Mouse (Mus musculus) limb, embryonic 13.5 days (tissue): ENCODE results near the gene Kdm2a. TPM values are rescaled to one million over a fixed set of nuclear protein-coding genes. Genes with fewer than 3 reads are reported as not detected.

Experiments
- ATAC-seq: fragments of 200-750 bp; cut with Nextera tagmentation; 2 replicates; pipeline ENCODE4 v1.8.0; 2017; ENCODE audit warnings: low read depth, moderate number of reproducible peaks, moderate TSS enrichment; ENCODE audit not compliant: low FRiP score
- H3K27ac ChIP-seq: fragments of 300-500 bp; sonication (generic); 2 replicates; pipeline ENCODE4 v1.5.1; 2015; ENCODE audit warnings: inconsistent platforms, mild to moderate bottlenecking, moderate library complexity
- H3K27me3 ChIP-seq: fragments of 300-500 bp; sonication (generic); 2 replicates; pipeline ENCODE4 v1.6.1; 2015; ENCODE audit warnings: mild to moderate bottlenecking, inconsistent platforms
- H3K36me3 ChIP-seq: fragments of 300-500 bp; sonication (generic); 2 replicates; pipeline ENCODE4 v1.6.1; 2015; ENCODE audit warnings: inconsistent platforms, mild to moderate bottlenecking, moderate library complexity
- H3K4me1 ChIP-seq: fragments of 300-500 bp; sonication (generic); 2 replicates; pipeline ENCODE4 v1.6.1; 2015; ENCODE audit warnings: inconsistent platforms
- H3K4me2 ChIP-seq: fragments of 300-500 bp; sonication (generic); replicated peaks from 2 replicates; pipeline ENCODE4 v1.6.1; 2015; ENCODE audit warnings: inconsistent platforms, mild to moderate bottlenecking, moderate library complexity
- H3K4me3 ChIP-seq: fragments of 300-500 bp; sonication (generic); 2 replicates; pipeline ENCODE4 v1.5.1; 2015; ENCODE audit warnings: moderate library complexity, mild to moderate bottlenecking, inconsistent platforms
- H3K9ac ChIP-seq: fragments of 300-500 bp; sonication (generic); 2 replicates; pipeline ENCODE4 v1.6.1; 2015; ENCODE audit warnings: mild to moderate bottlenecking, inconsistent platforms
- H3K9me3 ChIP-seq: fragments of 300-500 bp; sonication (generic); 2 replicates; pipeline ENCODE4 v1.6.1; 2016; ENCODE audit warnings: inconsistent platforms
- WGBS: fragments of 180-500 bp; shearing (Covaris S2); methylation state at CpG from one replicate; pipeline ENCODE4 v1.1.7; 2015; 5-methylcytosine and 5-hydroxymethylcytosine counted together
- polyA plus RNA-seq: library from polyadenylated mRNA; unstranded; fragments of >200 nt; fragmentation: Nextera tagmentation; extraction: Ambion mirVana; gene quantifications from 2 replicates; pipeline ENCODE4 v1.2.1, GENCODE M21; 2015

Gene Kdm2a
- polyA plus RNA-seq, 1 experiment from 2014 or later = 53.9 TPM

DNA sequence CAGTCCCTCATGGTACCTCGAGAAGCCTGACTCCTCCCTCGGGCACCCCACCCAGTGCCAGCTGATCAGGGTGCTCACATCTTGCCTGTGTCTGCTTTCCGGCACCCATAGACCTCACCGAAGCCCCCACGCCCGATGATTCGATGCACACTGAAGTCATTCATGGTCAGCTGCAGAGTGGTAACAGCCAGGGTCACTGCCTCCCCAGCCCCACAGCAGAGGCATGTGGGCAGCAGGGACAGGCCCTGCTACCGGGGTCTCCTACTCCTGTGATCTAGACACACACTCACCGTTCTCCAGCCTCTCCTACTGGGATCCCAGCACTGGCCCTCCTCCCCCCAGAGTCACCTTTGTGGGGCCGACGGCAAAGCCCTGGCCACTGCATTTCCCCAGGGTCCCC lies 106.9 kb downstream of the Kdm2a start:
- ATAC-seq = no peak
- H3K36me3 ChIP-seq = peaks cover 94% of the 10 kb centered on the region
- no peak overlapping the region for H3K27ac ChIP-seq
- H3K9me3 ChIP-seq = no peaks in the 10 kb centered on the region
- WGBS = 92% methylated on average over 11 of the region's 11 CpGs
- H3K27me3 ChIP-seq = no peaks in the 10 kb centered on the region
- H3K9ac ChIP-seq = no peak overlapping the region
- H3K4me2 ChIP-seq = no peak overlapping the region
- H3K4me3 ChIP-seq = no peak overlapping the region
- 0 out of 2 replicates have a peak, but pooled peaks cover 8% of the 10 kb centered on the region for H3K4me1 ChIP-seq

DNA sequence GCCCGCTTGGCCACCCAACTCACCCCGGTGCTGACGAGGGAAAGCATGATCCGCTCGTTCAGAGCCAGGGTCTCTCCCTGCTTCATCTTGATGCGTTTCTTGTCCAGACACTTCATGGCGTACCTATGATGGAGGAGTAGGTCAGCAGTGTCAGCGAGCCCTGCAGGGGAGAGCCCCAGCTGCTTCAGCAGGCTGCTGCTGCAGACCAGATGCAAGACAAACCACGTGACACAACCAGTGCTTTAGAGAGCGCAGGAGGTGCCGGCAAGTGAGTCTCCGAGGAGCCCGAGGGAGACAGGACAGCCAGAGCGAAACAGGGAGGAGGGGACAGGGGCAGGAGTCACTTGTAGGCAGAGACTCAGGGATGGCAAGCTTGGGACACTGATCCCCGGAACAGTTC lies 107.3 kb downstream of the Kdm2a start:
- 81% methylated on average over 15 of the region's 15 CpGs for WGBS
- Histone ChIP-seq H3K4me1 (0 out of 2 replicates have a peak, but pooled peaks cover 8% of the 10 kb centered on the region), H3K27ac (no peak overlapping the region), H3K27me3 (no peaks in the 10 kb centered on the region), H3K9me3 (no peaks in the 10 kb centered on the region), H3K4me2 (no peak overlapping the region), H3K4me3 (no peak overlapping the region), H3K36me3 (peaks cover 96% of the 10 kb centered on the region), H3K9ac (no peak overlapping the region)
- ATAC-seq = no peak

DNA sequence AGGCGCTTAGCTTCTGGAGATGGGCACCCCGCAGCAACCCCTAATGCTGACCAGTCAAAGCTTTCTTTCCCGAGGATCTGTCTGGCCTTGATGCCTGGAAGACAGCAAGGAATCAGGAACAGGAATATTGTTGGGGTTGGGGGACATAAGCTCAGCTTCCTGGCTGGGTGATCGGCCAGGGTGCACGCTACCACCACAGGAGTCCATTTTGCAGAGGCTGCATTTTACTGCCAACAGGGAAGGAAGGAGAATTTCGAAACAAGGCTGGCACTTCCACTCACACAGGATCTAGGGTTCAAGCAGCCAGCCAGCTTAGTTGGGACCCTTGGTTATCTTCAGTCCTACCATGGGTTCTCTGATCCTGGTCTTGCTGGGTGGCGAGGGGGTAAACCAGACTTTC lies 114.4 kb downstream of the Kdm2a start:
- peak overlapping the region; percentile 66 for H3K4me3 ChIP-seq
- H3K36me3 ChIP-seq = peaks cover 54% of the 10 kb centered on the region
- no peak overlapping the region; the same call in 1 of the 2 replicates for H3K27ac ChIP-seq
- peaks cover 4% of the 10 kb centered on the region; the same call in 1 of the 2 replicates for H3K9me3 ChIP-seq
- H3K4me1 ChIP-seq = peaks cover 20% of the 10 kb centered on the region
- H3K4me2 ChIP-seq = peak overlapping the region; percentile 85
- no peak for ATAC-seq
- 47% methylated on average over 7 of the region's 7 CpGs for WGBS
- H3K27me3 ChIP-seq = no peaks in the 10 kb centered on the region
- no peak overlapping the region for H3K9ac ChIP-seq

DNA sequence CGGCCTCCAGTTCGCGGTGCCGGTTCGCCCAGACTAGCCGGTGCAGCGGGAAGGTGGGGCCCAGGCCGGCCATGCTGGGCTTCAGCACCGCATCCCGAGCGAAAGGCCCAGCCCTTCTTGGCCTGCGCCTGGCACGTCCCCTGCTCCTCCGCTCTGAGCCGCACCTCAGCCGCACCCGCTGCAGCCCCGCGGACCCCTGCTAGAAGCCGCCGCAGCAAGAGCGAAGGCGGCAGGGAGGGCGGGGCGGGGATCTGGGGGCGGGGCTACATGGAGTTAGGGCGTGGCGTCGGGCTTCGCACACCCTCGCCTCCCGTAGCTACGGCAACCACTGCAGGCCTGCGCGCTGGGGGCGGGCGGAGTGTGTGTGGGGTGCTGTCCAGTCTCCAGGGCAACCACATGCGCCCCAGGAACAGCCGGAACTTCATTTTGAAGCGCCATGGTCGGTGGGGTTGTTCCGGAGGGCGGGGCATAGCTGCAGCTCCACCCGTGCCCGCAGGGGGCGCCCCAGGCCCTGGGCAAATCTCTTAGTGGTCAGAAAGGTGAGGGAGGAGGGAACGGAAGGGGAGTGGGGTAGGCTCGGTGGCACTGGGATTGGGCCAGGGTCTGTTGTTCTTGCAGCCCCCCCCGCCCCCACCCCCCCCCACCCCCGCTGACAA lies 115.1 kb downstream of the Kdm2a start, which contains the start of gene Ankrd13d:
Gene Ankrd13d (minus strand): TSS at position 240 of the 656 bp plus-strand sequence.
- H3K27ac ChIP-seq = peak within 1 kb of the TSS; percentile 6; the same call in 1 of the 2 replicates
- peaks cover 4% of the 10 kb centered on the region; the same call in 1 of the 2 replicates for H3K9me3 ChIP-seq
- H3K4me1 ChIP-seq = peaks cover 20% of the 10 kb centered on the region
- under 1% methylated on average over 38 of the region's 50 CpGs for whole genome bisulfite sequencing
- peak within 1 kb of the TSS; percentile 66 for H3K4me3 ChIP-seq
- H3K9ac ChIP-seq = peak within 1 kb of the TSS; percentile 81
- H3K27me3 ChIP-seq = no peaks in the 10 kb centered on the region
- ATAC-seq = peak; percentile 94
- H3K36me3 ChIP-seq = peaks cover 48% of the 10 kb centered on the region
- H3K4me2 ChIP-seq = peak within 1 kb of the TSS; percentile 85

DNA sequence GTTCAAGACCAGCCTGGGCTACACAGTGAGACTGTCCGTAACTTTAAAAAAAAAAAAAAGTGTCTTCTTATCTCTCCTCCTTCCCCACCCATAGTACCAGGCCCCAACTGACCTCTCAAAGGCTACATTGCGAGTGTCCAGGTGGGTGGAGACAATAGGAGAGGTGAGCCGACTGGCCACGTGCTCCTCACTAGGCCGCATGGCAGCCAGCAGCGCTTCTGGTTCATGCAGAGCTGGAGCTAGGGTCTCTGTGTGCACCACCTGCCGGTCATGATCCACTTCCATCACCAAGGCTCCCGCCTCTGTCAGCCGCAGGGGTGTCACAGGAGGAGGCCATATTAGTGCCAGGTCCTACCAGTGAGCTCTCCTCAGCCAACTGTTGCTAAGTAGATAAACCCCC lies 117.7 kb downstream of the Kdm2a start:
- Histone ChIP-seq H3K9me3 (peaks cover 9% of the 10 kb centered on the region; the same call in 1 of the 2 replicates), H3K4me2 (no peak overlapping the region), H3K4me1 (peaks cover 20% of the 10 kb centered on the region), H3K27me3 (no peaks in the 10 kb centered on the region), H3K27ac (no peak overlapping the region), H3K9ac (no peak overlapping the region), H3K36me3 (peaks cover 22% of the 10 kb centered on the region), H3K4me3 (no peak overlapping the region)
- 95% methylated on average over 9 of the region's 9 CpGs for WGBS
- ATAC-seq = no peak

DNA sequence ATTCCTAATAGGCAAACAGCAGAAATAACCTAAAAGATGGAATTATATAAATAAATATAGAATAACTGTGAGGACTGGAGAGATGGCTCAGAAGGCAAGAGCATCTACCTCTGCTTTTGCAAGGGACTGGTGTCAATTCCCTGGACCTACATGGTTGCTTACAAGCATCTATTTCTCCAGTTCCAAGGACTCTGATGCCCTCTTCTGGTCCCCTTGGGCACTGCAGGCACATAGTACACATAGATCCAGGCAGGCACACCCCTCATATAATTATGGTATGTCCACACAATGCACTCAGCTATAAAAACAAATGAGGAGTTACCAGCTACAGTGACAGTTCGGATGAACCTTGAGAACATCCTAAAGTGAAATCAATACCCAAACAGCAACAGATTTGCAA lies 118.6 kb downstream of the Kdm2a start:
- Histone ChIP-seq H3K9me3 (peaks cover 9% of the 10 kb centered on the region; the same call in 1 of the 2 replicates), H3K27ac (no peak overlapping the region), H3K4me2 (no peak overlapping the region), H3K4me1 (peaks cover 20% of the 10 kb centered on the region), H3K4me3 (no peak overlapping the region), H3K36me3 (peaks cover 19% of the 10 kb centered on the region), H3K27me3 (no peaks in the 10 kb centered on the region), H3K9ac (no peak overlapping the region)
- WGBS = 90% methylated on average over 1 of the region's 1 CpGs
- no peak for ATAC-seq

DNA sequence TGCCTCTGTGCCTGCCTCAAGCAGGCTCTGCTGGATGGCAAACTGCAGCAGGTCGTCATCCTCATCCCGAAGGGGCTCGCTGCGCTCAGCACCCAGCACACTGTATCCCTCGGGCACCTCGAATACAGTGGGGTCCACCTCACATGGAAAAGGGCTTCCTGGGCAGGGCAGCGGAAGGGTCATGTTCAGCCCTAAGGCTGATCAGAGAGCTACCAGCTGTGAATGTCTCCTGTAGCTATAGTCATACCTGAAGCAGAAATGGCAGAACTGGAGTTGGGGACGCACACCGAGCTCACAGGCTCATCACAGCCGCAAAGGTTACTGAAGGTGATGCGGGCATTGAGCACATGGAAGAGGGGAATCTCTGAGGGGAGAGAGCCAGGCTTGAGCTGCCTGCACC lies 127.1 kb downstream of the Kdm2a start:
- peaks cover 30% of the 10 kb centered on the region for H3K27me3 ChIP-seq
- H3K4me1 ChIP-seq = peaks cover 18% of the 10 kb centered on the region
- H3K4me2 ChIP-seq = no peak overlapping the region
- no peak overlapping the region for H3K27ac ChIP-seq
- peaks cover 18% of the 10 kb centered on the region for H3K36me3 ChIP-seq
- 0 out of 2 replicates have a peak, but pooled peaks cover 3% of the 10 kb centered on the region for H3K9me3 ChIP-seq
- no peak for ATAC-seq
- H3K4me3 ChIP-seq = no peak overlapping the region
- WGBS = 94% methylated on average over 11 of the region's 11 CpGs
- H3K9ac ChIP-seq = no peak overlapping the region

DNA sequence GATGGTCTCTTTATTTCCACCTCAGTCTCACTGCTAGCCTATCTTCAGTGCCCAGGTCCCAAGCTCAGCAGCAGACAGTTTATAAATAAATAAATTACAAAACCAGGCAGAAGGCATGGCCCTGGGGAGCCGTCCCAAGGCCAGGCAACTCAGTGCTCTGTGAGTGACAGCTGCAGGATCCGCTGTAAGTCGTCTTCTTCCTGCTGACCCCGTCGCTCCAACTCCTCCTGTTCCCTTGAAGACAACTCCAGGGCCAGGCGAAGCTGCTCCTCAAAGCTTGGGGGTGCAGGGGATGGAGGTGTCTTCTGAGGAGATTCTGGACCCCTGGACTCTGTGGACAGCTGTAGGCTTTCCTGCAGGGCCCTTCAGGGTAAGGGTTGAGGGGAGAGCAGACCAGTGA lies 127.9 kb downstream of the Kdm2a start:
- H3K36me3 ChIP-seq = peaks cover 18% of the 10 kb centered on the region
- H3K9ac ChIP-seq = no peak overlapping the region
- no peak for ATAC-seq
- no peak overlapping the region for H3K4me2 ChIP-seq
- peaks cover 18% of the 10 kb centered on the region for H3K4me1 ChIP-seq
- H3K9me3 ChIP-seq = no peaks in the 10 kb centered on the region
- peaks cover 30% of the 10 kb centered on the region for H3K27me3 ChIP-seq
- H3K27ac ChIP-seq = no peak overlapping the region
- H3K4me3 ChIP-seq = no peak overlapping the region
- 65% methylated on average over 6 of the region's 6 CpGs for WGBS

DNA sequence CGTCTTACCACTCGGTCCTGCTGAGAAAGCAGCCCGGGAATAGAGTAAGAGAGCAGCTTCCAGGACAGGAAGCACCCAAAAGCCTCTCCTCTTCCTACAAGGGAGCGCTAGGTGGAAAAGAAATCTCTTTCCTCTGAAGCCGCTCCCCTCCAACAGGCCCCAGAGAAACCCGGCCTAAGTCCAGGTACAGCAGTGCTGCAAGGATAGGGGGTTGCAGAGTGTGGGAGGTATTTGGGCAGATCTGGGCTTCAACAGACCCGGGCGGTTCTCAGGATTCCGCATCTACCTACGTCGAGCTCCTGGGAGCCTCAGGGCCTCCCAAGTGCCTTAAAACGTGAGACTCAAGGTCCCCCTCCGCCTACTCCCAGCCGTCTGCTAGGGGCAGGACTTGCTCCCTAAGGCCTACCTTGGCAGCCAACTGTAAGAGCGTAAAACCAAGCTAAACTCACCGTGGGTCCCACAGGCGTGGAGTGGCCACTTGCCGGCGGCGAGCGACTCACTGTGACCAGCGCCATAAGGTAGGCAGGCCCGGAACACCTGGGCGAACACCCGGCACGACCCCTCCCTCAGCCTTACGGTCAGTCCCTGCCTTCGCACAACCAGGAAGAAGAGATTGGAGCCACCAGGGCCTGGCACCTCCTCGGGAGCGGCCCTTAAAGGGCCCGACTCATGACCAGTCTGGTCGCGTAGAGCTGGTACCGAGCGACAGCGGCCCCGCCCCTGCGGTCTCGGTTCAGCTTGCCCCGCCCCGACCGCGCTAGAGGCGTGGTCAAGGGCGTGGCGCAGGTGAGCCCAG lies 129.3 kb downstream of the Kdm2a start, which contains the start of gene Ssh3:
Gene Ssh3 (minus strand): TSS at position 615 of the 796 bp plus-strand sequence.
- Histone ChIP-seq H3K27me3 (peaks cover 30% of the 10 kb centered on the region), H3K4me3 (peak within 1 kb of the TSS; percentile 51), H3K4me1 (peaks cover 18% of the 10 kb centered on the region), H3K9ac (peak within 1 kb of the TSS; percentile 70), H3K36me3 (peaks cover 18% of the 10 kb centered on the region), H3K27ac (no peak within 1 kb of the TSS), H3K4me2 (peak within 1 kb of the TSS; percentile 71), H3K9me3 (no peaks in the 10 kb centered on the region)
- peak; percentile 77 for ATAC-seq
- WGBS = 5% methylated on average over 46 of the region's 46 CpGs

DNA sequence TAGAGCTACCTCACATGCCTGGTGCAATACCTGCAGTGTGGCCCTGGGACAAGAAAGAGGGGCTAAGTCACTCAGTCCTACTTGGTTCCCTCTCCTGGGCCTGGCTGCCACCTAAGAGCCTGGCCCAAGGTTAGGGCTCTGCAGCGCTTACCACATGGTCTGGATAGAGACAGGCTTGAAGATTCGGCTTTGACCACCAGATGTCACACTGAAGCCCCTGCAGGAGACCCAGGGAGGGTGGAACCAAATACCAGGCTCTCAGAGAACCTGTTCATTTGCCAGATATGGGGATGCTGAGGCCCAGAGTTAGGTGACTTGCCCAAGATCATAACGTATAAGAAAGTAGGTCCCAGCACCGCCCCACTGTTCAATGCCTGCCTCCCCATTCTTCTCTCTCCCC lies 132.1 kb downstream of the Kdm2a start:
- Histone ChIP-seq H3K36me3 (peaks cover 5% of the 10 kb centered on the region), H3K4me3 (no peak overlapping the region), H3K27me3 (peaks cover 30% of the 10 kb centered on the region), H3K27ac (no peak overlapping the region), H3K4me1 (peaks cover 18% of the 10 kb centered on the region), H3K9ac (no peak overlapping the region), H3K4me2 (no peak overlapping the region), H3K9me3 (no peaks in the 10 kb centered on the region)
- no peak for ATAC-seq
- 66% methylated on average over 4 of the region's 4 CpGs for WGBS
